Mouse (Mus musculus) right cerebral cortex, postnatal 25 days (tissue): ENCODE measurements at regions not wholly inside any gene's neighbourhood (a gene's known extent, or its start where the extent isn't known, plus 50 kb on each side); places are given as distances from the start of the nearest gene placed in this dataset.

Source experiments
- DNase-seq: peaks from one replicate; pipeline ENCODE4 v3.0.0; 2022

DNA sequence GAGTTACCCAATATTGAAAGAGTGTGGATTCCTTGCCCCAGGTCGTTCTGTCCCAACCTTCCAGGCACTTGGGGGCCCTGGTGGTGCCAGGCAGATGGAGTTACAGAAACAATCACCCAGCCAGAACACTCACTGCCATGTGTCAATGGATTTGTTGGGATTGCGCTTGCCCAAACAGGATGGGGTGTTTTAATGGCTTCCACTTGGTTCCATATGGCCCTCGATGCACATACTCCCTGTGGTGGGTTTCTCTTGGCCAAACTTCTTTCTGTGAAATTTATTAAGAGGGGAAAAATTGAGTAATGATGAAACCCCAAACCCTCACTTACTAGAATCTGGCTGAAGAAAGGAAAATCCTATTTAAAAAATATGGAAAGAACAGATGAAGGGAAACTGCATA, 146.8 kb downstream of the Spata18 start:
- no peak for DNase-seq

- no peak for DNase-seq
Observed at GRCm38 (mm10) chr5:73803431-73803830, 152.3 kb downstream of the Spata18 start.

GRCm38 (mm10) chr5:73804556-73805230, 153.5 kb downstream of the Spata18 start:
- no peak for DNase-seq

- no peak for DNase-seq
Observed at GRCm38 (mm10) chr5:73810660-73811059, 159.5 kb downstream of the Spata18 start.

GRCm38 (mm10) chr5:73811094-73811521, 159.9 kb downstream of the Spata18 start:
- DNase-seq, result no peak

DNA sequence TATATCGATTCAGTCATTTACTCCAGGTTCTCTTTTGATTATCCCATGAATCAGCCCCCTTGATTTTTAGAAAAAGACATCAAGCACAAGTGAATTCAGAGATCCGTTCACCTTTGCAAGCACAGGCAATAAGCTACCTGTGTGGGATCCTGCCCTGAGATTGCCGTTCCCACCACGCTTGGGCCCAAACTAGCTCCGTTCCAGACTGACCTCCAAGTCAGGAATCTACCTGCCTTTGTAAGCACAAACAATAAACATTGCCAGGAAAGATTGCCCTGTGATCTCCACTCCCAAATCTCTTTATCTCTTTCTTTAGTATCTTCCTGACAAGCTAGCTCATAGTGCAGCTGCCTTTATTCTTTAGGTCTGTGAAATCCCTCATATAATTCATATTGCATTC, 164.6 kb downstream of the Spata18 start:
- no peak for DNase-seq

- DNase-seq, result no peak
Observed at GRCm38 (mm10) chr5:73817180-73817579, 166.0 kb downstream of the Spata18 start.

- no peak for DNase-seq
Observed at GRCm38 (mm10) chr5:73821956-73822545, 170.9 kb downstream of the Spata18 start.

DNA sequence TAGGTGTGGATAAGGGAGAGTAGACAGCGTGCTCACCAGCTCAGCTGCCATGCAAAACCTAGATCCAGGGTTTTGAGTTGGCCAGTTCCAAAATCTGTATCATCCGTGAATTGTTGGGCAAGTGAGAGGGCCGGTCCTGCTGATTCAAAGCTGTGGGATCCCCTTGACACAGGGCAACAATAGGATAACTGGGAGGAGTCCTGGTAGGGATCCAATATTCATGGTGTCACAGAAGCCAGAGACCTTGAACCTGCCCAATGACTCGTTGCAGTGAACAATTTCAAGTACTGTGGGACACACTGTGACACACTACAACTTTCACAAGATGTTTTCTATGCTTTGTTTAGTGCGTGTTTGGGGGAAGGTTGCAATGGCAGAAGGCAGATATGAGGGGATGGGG, 172.2 kb downstream of the Spata18 start:
- DNase-seq, result no peak

DNA sequence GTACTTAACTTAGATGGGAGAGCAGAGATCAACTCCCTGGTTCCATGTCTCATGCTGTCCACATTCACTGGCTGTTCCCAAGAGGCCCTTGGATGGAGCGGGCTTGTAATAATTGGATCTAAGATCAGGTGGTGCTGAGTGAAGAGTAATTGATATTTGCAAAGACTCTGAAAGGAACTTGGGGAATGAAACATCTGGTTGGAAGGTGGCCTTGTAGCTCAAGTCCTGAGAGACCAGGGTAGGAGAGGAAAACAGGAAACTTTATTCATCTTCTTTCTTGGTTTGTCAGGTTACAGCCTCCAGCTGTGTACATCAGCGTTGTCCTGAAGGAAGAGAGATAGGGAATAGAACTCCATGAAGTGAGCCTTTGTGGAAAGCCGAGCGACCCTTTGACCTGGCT, 175.8 kb downstream of the Spata18 start:
- no peak for DNase-seq

- DNase-seq, result no peak
Observed at GRCm38 (mm10) chr5:73833721-73834120, 182.5 kb downstream of the Spata18 start.

- no peak for DNase-seq
Observed at GRCm38 (mm10) chr5:73843776-73844175, 192.6 kb downstream of the Spata18 start.

DNA sequence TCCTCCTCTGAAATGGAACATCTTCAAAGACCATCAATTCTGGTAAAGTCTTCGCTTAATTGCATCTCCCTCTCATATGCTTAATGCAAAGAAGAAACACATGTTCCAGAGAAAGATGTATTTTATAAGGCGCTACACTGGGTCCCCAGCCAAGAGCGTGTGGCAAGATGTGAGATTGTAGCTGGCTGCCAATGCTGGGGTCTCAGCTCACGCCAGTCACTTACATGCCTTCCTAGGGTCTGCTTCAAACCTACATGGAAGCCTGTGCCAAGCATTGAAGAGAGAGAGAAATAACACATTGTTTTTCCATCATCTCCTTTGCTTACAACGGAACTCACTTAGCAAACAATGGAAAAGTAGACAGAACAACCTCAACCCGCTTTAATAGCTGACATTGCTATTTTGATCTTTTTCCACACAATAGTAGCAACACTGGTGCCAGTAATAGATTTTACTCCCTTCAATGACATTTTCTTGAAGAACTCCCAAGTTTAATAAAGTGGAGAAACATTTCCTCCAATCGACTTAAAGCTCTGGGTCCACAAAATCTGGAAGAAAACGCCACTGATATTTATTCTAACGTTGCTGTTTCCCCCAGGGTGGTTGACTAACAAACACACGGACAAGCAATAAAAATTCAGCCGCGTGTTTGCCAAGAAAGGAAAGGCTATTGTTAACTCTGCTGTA, 195.1 kb downstream of the Spata18 start:
- no peak for DNase-seq

DNA sequence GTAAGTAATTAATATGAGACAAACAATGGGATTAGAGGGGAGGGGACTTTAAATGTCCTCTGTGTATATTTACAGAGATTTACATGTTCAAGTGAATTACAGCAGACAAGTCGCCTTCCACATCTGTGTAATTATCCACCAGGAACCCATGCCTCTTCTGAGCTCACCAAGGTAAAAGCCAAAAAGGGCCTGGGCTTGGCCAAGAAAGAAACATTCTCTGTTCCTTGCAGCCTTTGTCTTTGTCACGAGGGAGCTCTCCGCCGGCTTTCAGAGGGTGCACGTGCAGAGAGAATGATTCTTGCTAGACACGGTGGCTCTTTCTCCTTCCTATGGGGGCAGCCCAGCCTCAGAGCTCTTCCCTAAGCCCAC, 195.6 kb downstream of the Spata18 start:
- DNase-seq, result no peak

- no peak for DNase-seq
Observed at GRCm38 (mm10) chr5:73851501-73851900, 200.3 kb downstream of the Spata18 start.

DNA sequence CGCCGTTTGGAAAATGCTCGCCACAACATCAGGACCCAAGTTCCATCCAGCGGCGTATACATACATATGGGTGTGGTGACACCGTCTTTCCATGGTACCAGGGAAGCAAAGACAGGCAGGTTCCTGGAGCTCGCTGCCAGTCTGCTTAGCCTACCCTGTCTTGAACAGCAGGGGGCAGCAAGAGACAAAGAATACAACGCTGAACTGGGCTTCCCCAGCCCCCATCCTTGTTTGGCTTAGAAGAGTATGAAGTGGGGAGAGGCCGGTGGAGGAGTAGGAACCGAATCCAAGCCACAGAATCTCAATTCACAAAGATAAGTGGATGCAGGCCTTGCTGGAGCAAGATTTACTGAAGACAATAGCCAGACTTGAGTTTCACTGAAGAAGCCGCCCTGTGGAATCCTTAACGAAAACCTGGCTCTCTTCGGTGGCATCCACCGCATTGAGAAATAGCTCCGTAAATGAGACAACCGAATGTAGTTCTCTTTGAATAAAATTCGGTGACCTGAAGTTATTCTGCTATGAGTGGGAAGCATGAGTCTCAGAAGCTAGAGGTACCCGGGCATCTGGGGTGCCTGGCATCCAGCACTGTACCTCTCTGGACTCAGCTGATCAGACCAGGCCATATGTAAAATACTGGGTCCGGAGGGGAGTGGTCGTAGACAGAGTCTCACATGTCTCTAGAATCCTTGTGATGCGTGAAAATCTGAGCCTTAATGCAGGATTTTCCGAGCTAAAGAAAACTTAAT, 203.0 kb downstream of the Spata18 start:
- peak; percentile 81 for DNase-seq

DNA sequence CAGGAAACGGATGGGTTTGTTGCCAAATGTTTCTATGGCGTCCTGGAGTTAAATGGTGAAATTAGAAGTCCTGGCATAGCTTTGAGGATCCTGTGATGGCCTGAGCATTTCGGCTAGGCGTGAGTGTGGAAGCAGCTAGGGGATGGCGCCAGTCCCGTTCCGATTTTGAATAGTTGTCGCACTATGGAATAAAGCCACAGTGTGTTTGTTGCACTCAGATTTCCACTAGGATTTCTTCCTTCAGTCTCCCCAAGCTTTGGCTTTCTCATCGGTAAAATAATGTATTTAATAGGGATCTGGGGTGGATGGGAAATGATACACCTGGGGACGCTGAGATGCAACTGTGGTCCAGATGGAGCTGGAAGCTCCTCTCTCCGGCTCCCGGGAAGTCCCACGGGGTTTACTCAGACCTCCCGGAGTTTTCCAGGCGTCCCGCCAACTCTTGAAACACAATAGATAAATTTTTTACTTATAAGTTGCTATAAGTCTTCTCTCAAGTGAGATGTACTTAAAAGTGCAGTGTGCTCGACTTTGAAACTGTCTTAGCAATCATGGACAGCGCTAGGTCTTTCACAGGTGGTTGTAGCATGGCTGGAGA, 203.7 kb downstream of the Spata18 start:
- no peak for DNase-seq

DNA sequence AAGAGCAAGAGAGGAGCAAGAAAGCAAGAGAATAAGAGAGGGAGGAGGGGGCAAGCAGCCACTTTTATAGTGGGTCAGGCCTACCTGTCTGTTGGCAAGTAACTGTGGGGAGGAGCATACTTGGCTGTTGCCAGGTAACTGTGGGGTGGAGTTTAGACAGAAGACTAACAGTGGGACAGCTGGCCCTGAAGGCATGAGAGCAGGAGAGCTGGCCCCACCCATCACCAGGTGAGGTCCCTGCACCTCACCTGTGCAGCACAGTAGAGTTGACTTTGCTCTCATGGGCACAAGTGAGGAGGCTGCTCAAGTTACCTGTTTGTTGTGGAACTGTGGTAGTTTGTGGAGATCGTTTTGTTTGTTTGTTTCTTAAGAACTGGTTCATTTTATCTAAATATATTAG, 208.1 kb downstream of the Spata18 start:
- no peak for DNase-seq

DNA sequence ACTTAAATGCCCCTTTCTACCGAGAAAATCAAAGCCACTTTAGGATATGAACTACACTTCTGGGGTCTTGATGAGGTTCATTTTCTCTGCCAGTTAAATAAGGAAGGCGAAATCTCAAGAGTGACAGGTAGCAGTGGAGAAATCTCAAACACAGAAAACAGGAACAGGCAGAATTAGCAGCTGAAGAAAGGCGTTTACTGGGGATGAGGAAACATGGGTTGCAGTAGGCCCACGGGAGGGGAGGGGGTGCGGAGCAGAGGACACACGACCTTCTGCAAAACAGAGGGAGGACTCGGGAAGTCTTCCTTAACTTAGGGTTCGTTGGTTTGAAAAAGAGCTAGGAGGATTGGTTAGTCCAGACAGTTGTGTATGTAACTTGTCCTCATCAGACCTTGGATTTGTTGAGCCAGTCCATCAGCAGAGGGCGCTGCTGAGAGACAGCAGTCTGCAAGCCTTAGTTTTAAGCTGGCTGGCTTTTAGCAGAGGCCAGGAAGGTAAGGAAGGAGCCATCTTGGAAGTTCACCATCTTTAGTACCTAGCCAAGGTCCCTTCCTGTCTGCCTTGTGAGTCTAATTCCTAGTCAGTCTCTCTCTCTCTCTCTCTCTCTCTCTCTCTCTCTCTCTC, 204.0 kb downstream of the Usp46 start:
- no peak for DNase-seq

- DNase-seq, result no peak
Observed at GRCm38 (mm10) chr5:73872641-73873421, 195.4 kb downstream of the Usp46 start.

GRCm38 (mm10) chr5:73874770-73875169, 193.5 kb downstream of the Usp46 start:
- DNase-seq, result no peak

DNA sequence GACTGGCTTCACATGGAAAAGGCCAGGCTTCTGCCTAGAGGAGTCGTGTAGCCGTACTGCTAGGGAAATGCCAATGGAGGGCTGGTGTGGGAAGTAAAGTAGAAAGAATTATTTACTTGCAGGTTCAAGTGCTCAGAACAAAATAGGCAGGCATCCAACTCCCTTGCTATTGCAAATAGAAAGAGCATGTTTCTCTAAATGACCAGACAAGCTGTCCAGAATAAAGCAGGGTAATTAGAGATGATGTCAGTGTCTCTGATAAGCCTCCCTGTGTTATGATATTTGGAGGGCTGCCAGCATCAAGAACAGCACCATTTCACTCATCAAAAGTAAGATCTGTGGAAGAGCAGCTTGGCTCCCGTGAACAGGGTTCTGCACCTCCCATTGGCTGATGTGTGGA, 192.4 kb downstream of the Usp46 start:
- DNase-seq, result no peak
